Mouse (Mus musculus): Measurements from ENCODE around the gene Stx12. TPM values are rescaled to one million over a fixed set of nuclear protein-coding genes. Genes with fewer than 3 reads are reported as not detected.
A peak's percentile ranks its signal among the peaks of the same experiment; 100 is the strongest.

The Stx12 gene
- total RNA-seq, 2 experiments from 2014 or later = 117 to 123 TPM

- no peak for DNase-seq (ENCODE audit: extremely low spot score in 1 of 2, low spot score in 2 of 2)
- intact Hi-C loops (cut with DNase I) = no loop called here
Observed at GRCm38 (mm10) chr4:132873481-132874362, 10.6 kb downstream of the Stx12 start.

DNA sequence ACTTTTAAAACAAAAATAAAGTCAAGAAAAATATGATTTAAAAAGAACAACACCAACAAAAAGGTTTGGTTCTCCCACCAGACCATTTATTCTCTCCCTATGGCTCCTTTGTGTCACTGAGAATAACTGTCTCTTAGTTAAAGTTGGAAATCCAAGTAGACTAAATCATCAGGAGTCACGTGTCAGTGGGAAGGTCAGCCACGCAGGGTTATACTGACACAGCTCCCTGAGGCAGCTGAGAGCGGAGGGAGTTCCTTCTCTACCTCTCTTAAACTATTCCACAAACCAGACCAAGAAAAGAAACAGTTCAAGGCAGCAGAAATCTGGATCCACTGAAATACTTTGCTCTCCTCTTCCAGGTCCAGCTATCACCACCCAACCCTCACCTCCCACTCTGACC is 13.2 kb downstream of the Stx12 start:
- intact Hi-C loops (cut with DNase I) = no loop called here
- no peak for DNase-seq (ENCODE audit: extremely low spot score in 1 of 2, low spot score in 2 of 2)

DNA sequence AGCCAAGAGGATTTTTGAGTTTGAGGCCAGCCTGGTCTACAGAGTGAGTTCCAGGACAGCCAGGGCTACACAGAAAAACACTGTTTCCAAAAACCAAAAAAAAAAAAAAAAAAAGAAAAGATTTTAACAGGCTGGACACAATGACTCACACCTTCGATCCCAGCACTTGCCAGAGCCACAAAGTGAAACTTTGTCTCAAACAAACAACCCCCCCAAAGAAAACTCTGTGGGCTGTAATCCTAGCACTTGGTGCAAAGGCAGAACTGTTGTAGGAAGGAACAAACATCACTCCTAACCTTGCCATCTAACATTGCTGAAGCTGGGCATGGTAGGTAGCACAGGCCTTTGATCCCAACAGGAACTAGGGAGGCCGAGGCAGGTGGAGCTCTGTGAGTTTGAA is 19.5 kb downstream of the Stx12 start:
- DNase-seq (ENCODE audit: extremely low spot score in 1 of 2, low spot score in 2 of 2) = no peak
- intact Hi-C loops (cut with DNase I) = no loop called here

DNA sequence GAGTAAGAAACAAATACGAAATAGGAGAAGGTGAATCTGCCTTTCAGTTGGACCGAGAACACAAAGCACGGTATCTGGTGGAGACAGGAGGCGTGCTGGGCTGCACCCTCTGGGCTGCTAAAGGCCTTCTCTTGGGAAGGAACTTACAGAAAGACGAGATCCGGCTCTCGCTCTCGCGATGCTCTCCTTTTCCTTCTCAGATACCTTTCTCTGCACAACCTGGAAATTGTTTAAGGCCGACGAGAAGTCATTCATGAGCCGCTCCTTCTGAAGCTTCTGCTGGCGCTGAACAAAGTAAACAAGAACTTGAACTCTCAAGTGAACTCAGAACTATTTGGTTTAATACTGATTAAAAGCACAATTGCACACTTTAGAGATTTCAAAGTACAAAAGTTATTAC is 21.3 kb downstream of the Stx12 start:
- DNase-seq (ENCODE audit: extremely low spot score in 1 of 2, low spot score in 2 of 2) = no peak
- intact Hi-C loops (cut with DNase I) = no loop called here

DNA sequence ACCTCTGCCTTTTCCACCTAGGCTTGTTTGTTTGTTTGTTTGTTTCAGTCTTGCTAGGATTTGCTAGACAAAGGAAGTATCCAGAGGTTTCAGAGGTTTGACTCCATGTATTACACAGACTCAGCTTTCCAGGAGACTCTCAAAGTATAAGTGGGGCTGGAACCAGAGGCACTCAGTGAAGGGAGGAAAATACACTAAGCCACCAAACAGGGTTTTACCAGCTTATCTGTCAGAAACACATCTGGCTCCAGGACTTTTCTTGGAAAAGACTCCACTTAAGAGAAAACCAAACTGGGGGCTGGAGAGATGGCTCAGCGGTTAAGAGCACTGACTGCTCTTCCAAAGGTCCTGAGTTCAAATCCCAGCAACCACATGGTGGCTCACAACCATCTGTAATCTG is 23.4 kb downstream of the Stx12 start:
- intact Hi-C loops (cut with DNase I) = no loop called here
- no peak for DNase-seq (ENCODE audit: extremely low spot score in 1 of 2, low spot score in 2 of 2)

- DNase-seq (ENCODE audit: extremely low spot score in 1 of 2, low spot score in 2 of 2) = no peak
- intact Hi-C loops (cut with DNase I) = no loop called here
Observed at GRCm38 (mm10) chr4:132843705-132844071, 40.6 kb downstream of the Stx12 start.

- intact Hi-C loops (cut with DNase I) = no loop called here
Observed at GRCm38 (mm10) chr4:132842970-132843704, 41.2 kb downstream of the Stx12 start, which contains the start of gene Ppp1r8. Gene Ppp1r8, minus strand, starts transcription at chr4:132843169.

DNA sequence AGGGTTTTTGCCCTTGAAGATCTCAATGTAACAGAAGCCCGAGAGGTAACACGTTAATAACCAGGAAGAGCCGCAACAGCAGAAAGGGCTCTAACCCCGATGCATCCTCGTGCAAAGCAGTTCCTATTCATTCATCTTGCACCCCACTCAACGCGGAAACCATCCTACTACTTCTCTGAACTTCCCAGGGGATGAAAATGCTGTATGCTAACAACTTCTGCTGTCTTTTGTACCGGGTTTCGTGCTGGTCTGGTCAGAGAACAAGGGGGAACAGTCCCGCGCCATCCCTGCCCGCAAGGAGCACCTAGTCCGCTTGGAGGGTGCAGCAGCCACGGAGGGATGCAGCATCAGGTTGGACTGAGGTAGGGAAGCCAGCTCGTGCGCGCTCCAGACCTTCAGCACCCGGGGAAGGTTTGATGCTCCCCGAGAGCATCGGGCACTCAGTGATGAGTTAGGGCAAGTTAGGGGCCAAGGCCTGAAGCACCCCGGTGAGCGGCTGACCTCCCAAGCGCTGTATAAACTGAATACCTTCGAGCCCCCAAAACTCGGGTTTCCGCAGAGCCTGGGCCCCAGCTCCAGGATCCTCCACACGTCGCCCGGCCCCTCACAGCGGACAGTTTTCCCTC is 41.9 kb downstream of the Stx12 start:
- DNase-seq (ENCODE audit: extremely low spot score in 1 of 2, low spot score in 2 of 2) = peak; percentile 9 to 30
- intact Hi-C loops (cut with DNase I) = no loop called here

More at GRCm38 (mm10) chr4:132842970-132843704, 41.2 kb downstream of the Stx12 start, which contains the start of gene Ppp1r8:
- DNase-seq (ENCODE audit: extremely low spot score in 1 of 2, low spot score in 2 of 2) = peak; percentile 88 to 94

- intact Hi-C loops (cut with DNase I) = no loop called here
- DNase-seq (ENCODE audit: extremely low spot score in 1 of 2, low spot score in 2 of 2) = no peak
Observed at GRCm38 (mm10) chr4:132841493-132841892, 42.8 kb downstream of the Stx12 start.

DNA sequence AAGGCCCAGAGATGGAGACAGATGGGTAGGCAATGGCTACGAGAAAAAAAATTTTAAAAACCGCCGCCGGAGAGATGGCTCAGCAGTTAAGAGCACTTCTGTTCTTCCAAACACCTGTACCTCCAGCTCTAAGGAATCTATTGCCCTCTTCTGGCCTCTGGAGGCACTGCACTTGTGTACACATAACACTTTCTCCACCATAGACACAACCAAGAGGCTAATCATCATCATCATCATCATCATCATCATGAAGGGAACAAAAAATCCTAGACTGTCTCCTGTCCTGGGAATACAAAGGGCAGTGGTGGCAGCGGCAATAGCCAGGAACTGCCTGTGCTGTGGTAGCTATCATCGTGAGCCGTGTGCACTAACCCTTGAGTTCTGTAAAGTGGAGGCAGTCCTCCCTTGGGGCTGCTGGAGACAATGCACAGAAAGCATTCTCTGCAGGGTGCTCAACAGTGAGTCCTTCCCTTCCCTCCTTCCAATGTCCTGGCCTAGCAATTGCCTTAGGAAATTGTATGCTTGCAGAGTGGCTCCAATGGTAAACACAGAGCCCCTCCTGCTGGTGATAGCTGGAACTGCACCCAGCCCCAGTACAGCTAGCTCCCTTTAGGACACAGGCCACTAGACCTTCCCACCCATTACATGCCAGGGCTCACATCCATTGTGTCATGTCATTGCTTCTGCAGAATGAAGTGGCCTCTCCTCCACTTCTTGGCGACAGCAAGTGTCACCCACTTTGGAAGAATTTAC is 60.5 kb downstream of the Stx12 start:
- intact Hi-C loops (cut with DNase I) = loop anchor here (5.0 to 10.0 kb wide), 2 partner anchors 46 to 109 kb away; no protein-coding TSS in a partner anchor
- DNase-seq (ENCODE audit: extremely low spot score in 1 of 2, low spot score in 2 of 2) = peak; percentile 52 to 73

DNA sequence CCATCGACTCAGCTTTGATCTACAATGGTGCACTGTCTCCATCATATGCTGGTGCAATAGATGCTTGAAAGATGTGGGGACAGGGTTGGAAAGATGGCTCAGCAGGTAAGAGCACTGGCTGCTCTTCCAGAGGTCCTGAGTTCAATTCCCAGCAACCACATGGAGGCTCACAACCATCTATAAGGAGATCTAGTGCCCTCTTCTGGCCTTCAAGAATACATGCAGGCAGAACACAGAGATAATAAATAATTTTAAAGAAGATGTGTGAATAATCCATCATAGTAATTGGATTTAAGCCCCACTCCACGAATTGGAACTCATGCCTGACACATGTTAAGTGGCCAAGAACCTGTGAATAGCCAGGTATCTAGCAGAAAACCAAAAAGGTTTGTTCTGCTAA is 65.9 kb downstream of the Stx12 start:
- DNase-seq (ENCODE audit: extremely low spot score in 1 of 2, low spot score in 2 of 2) = no peak
- intact Hi-C loops (cut with DNase I) = no loop called here

- DNase-seq (ENCODE audit: extremely low spot score in 1 of 2, low spot score in 2 of 2) = no peak
- intact Hi-C loops (cut with DNase I) = no loop called here
Observed at GRCm38 (mm10) chr4:132816855-132817254, 67.5 kb downstream of the Stx12 start.

DNA sequence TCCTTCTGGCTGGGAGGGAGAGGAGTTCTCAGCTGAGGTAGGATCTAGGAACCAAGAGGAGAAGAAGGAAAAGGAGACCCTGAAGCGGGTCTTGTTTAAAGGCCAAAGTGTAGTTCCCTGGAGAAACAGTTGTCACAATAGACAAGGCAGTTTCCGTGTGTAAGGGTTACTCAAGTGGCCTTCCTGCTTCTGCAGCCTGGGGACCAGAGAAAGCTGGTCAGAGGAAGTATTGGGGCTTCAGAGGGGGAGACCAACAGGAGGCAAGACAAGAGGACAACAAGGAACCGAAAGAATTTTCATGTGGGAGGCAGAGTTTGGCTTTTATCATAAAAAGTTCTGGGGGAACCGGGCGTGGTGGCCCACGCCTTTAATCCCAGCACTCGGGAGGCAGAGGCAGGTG is 67.9 kb downstream of the Stx12 start:
- no peak for DNase-seq (ENCODE audit: extremely low spot score in 1 of 2, low spot score in 2 of 2)
- intact Hi-C loops (cut with DNase I) = no loop called here

DNA sequence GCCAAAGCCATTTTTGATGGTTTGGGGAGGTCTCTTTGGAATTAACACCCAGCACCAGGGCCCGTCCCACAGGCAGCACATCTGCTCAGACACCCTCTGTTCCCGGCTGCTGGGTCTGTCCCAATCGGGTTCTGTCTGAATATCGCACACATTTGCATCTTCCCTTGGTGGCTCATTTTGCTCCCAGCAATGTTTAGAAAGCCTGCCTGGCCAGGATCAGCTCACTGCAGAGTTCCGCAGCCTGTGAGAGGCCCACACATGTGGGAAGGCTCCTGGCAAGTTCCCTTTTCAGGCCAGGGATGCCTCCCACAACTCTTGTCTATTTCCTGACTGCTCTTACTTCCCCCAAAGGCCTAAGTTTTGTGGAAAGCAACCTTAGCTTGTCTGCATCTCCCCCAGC is 74.7 kb downstream of the Stx12 start:
- DNase-seq (ENCODE audit: extremely low spot score in 1 of 2, low spot score in 2 of 2) = no peak
- intact Hi-C loops (cut with DNase I) = no loop called here

- no peak for DNase-seq (ENCODE audit: extremely low spot score in 1 of 2, low spot score in 2 of 2)
- intact Hi-C loops (cut with DNase I) = no loop called here
Observed at GRCm38 (mm10) chr4:132807771-132808641, 76.3 kb downstream of the Stx12 start.

DNA sequence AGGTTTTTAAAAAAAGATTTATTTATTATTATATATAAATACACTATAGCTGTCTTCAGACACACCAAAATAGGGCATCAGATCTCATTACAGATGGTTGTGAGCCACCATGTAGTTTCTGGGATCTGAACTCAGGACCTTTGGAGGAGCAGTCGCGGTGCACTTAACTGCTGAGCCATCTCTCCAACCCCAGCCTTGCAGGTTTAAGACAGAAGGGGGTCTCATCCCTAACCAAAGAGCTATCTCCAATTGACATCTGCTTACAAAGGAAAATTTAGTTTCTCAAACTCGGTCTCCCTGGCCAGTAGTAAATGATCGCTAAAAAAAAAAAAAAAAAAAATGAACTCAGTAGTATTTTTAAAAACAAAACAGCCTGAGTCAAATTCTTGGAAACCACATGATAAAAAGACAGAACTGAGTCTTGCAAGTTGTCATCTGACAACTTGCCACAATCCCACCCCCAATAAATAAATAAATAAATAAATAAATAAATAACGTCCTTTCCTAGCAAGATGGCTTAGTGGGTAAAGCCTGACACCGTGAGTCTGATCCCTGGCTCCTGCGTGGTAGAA is 77.6 kb downstream of the Stx12 start:
- intact Hi-C loops (cut with DNase I) = no loop called here
- no peak for DNase-seq (ENCODE audit: extremely low spot score in 1 of 2, low spot score in 2 of 2)

DNA sequence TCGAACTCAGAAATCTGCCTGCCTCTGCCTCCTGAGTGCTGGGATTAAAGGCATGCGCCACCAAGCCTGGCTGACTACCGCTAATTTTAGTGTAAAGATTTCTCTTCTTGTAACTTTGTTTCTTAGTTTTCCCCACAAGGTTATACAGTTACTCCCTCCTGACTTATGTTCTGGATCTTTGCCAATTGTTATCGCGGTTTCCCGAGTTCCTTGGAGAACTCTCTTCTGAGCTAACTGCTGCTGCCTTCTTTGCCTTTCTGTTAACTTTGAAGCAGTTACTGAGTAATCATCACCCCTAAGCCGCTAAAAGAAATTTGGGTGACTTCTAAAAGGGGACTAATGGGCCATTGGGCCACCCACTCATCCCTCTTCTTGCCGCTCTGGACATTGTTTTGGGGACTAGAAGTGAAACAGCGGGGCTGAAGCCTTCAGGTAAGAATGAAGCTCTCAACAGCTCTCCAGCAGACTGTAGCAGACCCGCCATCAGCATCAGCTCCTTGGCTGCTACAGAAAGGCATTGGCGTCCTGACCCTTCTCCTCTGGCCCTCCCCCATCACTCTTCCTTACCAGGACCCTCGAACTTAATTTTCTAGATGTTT is 78.6 kb downstream of the Stx12 start:
- no peak for DNase-seq (ENCODE audit: extremely low spot score in 1 of 2, low spot score in 2 of 2)
- intact Hi-C loops (cut with DNase I) = no loop called here
